Mouse (Mus musculus) brain, embryonic 18.5 days (tissue): ENCODE results near the gene Dpep1.
A peak's percentile ranks its signal among the peaks of the same experiment; 100 is the strongest.
"Not testable (repeated sequence)": the region's sequence is repeated elsewhere in the genome, so short reads cannot be mapped to it uniquely, and the experiment has no call there.

Experiments used
- DNase-seq: peaks from one replicate; pipeline ENCODE4 v3.0.0-alpha.2; 2012; ENCODE audit warnings: low read depth, low spot score

Gene Dpep1

GRCm38 (mm10) chr8:123212321-123213117, 26.5 kb downstream of the Dpep1 start, which contains the start of the genes Chmp1a and Spata33:
Gene Chmp1a, minus strand, starts transcription at chr8:123212763.
Gene Spata33, plus strand, starts transcription at chr8:123212832.
- DNase-seq: peak; percentile 78

- DNase-seq: no peak
Measured at GRCm38 (mm10) chr8:123213118-123213772, 27.2 kb downstream of the Dpep1 start.

DNA sequence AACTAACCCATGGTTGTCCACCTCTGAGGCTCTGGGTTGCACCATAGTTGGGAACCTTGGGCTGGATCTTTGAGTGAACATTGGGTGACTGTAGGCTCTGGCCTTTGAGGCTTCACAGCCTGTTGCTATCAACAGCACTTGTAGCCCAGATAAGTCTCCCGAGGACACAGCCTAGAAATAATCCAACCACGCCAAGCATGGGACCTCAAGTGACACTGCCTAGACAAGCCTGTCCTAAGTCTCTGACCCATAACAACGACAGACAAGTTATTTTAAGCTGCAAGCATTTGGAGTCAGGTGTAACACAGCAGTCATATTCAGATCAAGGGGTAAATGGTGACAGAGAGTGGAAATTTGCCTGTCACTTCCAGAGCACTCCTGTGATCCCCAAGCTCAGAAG, 29.4 kb downstream of the Dpep1 start:
- DNase-seq: no peak

GRCm38 (mm10) chr8:123220917-123221316, 34.9 kb downstream of the Dpep1 start:
- DNase-seq: no peak

DNA sequence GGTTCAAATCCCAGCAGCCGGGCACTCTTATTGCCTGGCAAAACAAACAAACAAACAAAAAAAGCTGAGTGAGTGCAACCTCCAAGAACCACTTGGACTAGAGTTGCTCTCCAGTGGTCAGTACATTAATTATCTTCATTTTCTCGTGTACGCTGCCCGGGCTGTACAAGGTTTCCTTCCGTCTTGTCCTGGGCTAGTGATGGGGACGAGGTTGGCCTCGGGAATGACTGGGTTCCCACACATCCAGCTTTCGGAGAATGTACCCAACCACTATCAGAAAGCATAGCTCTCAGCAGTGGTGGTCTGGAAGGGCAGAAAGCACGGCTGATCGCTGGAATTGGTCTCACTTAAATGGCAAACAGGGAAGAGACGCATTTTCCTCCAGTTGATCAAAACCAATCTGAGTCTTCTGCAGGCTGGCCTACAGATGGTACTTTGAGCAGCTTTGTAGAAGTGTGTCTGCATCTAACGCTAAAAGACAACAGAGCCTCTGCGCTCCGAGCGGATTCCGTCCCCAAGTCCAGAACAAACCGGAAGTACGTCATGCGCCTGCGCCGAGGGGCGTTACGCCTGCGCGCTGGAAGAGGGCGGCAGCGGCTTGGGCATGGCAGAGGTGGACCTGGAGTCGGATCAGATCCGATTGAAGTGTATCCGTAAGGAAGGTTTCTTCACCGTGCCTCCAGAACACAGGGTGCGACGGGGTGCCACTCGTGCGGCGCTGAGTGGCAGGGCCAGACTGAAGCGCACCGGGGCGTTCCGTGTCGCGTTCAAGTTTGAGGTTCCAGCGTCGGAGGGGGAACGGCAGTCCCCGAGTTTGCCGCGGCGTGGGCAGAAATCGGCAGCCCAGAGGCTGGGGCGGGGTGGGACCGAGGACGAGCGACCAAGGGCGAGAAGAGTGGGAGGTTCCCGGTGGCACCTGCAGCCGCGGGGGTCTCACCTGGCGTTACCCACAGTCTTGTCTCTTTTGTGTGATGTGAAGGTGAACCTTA, 38.5 kb downstream of the Dpep1 start, which contains the start of gene Cdk10:
Gene Cdk10 (plus strand): TSS at position 565 of the 989 bp plus-strand sequence.
- DNase-seq: peak; percentile 75

DNA sequence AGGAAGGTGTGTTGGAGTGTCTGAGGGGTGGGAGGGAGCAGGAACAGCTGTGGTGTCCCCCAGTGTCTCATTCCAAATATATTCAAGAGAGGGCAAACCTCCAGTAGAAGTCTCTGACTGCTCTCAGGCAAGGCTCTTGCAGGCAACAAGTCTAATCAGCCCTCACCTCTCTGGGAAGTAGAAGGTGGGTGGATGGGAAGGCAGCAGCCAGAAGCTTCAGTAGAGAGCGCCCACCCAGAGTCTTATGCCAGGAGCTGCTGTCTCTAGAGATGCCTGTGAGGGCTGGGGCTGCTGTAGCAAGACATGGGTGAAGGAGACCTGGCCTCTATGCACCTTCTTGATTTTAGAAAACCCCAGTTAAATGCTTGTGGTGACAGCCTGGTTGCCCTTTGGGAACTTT, 42.4 kb downstream of the Dpep1 start:
- DNase-seq: no peak

GRCm38 (mm10) chr8:123230326-123230725, 44.3 kb downstream of the Dpep1 start:
- not testable (repeated sequence) for DNase-seq

DNA sequence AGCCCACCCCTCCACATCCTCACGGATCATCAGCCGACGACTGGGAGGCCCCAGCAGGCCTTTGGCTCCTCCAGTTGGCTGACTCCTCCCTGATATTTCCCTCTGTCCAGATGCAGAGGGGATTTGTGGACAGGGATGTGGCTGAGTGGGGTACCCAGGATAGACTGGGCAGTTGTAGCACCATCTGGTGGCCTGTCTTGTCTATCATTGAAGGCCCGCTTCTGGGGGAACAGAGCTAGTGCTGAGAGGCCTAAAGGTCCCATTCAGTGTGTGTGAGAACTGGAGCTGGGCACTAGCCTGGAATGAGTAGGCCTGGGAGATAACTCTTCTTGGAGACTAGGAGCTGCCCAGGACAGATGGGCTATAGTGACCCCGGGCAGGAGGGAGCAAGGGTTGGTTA, 45.7 kb downstream of the Dpep1 start:
- DNase-seq: no peak

DNA sequence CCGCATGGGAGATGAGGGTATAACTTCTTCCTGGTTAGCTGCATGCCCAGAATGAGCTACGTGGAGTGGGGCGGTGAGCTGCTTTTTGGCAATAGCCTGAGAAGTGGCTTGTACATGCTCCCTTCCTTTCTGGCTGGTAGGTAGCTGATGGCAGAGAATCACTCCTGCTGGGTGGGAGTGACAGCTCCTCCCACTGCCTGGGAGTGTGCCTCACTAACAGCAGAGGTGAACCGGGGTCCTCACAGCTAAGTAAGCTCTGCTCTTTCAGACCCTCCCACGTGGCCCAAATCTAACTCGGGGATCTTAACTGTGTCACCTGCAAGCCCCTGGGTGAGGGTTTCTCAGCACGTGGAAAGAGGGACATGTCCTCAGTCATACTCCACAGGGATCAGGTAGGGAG, 46.5 kb downstream of the Dpep1 start:
- no peak for DNase-seq

- DNase-seq: no peak
Measured at GRCm38 (mm10) chr8:123233300-123233699, 47.3 kb downstream of the Dpep1 start.

- DNase-seq: no peak
Measured at GRCm38 (mm10) chr8:123233760-123234159, 47.7 kb downstream of the Dpep1 start.

DNA sequence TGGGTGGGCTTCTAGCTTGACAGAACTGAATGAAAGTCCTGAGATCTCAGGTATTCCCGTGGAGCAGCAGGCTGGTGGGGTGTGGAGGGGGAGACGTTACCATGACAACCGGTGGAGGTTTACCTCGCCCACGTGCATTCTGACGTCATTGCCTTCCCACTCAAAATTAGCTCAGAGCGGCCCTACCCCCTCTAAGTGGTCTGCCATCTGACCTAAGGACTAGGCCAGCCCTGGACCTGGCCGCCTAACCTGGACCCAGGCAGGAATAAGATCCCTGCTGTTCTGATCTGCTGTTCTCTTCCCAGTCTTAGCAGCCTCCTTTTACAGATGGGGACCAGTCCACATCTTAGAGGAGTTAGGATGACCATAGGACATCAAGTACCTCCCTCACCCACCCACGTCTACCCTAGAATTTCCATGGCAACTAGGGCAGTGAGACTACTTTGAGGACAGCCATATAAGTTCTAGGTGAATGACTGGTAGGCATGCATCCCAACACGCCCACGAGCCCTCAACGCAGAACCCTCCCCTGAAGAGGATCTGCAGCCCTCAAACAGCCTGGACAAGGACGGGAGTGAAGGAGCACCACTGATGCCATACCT, 49.0 kb downstream of the Dpep1 start:
- DNase-seq: no peak

DNA sequence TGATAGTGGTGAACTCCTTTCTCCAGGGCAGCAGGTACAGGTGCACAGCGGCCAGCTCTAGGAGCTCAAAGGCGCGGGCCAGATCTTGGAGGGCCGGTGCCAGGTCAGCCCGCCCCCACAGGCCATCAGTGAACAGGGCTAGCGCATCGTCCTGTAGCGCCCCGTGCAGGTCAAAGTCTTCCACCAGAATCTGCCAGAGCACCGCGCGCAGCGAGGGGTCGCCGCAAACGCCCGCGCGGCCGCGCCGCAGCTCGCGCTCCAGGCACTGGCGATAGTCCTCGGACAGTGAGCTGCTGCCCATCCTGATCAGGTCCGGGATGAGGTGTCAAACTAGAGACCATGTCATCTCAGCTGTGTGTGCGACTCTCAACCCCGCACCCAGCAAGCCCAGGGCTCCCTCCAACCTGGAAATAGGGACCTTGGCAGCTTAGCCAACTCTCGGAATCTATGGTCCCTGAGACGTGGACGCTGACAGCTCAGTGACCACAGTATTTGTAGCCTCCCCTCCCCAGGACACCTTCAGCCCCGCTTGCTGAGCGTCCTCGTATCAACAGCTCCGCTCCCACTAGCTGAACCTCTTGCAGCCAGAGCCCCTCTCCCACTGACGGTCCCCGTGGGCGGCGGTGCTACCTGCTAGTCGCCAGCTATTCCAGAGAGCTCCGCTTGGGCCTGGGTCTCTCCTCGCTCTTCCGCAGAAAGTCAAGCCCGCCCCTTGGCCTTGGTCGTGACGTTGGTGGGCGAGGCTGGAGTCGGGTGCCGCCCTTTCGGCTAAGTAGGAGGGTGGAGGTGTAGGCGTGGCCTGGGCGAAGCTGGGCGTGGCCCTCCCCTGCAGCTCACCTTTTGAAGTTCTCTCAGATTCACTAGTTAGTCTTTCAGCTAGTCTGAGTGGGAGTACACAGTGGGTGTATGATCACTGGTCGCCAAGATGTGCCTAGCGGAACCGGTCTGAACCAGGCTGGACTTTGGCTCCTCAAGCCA, 49.8 kb downstream of the Dpep1 start, which contains the start of gene Spata2l:
Gene Spata2l (minus strand): TSS at position 714 of the 978 bp plus-strand sequence.
- DNase-seq: no peak

DNA sequence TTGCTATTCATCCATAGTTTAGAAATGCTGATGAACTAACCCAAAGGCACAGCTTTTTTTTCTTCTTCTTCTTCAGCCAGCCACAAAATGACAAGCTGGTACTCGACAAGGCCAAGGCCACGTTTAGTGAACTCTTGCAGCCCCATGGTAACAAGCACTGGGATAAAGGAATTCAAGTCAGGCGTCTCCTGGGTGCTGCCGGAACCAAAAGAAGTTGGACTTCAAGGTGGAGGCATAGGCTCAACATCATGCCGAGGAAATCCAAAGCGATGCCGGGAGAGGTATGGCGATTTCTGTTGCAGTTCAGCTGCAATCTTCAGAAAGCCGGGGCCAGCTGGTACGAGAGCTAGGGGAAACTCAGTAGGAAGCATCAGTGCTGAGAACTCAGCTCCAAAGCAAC, 53.4 kb downstream of the Dpep1 start:
- no peak for DNase-seq

DNA sequence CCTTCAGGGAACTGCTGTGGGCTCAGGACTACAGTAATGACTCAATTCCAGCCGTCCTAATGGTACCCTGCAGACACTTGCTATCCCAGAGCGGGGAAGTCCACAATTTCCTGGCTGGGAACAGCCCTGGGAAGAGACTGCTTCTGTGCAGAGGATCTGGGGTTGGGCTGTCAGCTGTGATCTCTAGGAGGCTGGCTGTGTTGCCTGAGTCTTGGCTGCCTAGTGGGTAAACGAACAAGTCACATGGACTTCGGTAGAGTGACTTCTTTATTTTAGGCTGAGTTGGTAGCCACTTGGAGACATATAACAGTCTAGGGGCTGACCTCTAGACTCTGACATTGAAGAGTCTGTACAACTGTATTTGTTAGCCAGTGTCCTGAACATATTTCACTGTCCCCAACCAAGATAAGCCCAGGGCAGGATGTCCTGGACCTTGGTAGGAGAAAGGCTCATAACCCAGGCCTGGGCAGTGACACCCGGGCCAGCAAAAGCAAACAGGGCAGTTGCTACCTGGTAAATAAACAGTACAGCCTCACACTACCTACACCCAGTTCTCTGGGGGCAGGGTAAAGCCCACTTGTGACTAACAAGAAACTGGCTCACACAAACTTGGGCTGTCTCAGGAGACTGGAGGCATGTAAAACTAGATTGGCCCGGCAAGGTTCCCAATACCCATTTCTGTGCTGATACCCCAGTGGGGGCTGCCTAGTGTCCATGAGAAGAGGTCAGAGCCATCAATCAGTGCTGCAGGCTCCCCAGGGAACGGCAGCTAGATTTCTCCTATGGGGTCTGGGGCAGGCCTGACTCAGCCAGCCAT, 56.3 kb downstream of the Dpep1 start:
- no peak for DNase-seq

DNA sequence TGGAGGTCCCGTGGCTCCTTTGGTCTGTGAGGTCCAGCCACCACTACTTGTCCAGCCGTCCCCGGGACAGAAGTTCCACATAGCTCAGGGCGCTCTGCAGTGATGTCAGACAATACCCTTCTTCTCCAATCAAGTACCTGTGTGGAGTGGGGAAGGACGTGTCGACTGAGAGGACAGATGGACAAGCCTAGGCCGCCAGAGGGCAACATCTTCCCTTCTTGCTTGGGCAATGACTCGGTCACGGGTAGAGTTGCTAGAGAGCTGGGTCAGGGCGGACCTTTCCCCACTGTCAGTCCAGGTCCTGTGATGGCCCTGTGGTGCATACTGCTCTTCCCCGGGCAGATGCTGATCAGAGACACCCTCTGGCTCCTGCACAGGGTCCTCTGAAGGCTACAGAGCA, 57.0 kb downstream of the Dpep1 start:
- no peak for DNase-seq

DNA sequence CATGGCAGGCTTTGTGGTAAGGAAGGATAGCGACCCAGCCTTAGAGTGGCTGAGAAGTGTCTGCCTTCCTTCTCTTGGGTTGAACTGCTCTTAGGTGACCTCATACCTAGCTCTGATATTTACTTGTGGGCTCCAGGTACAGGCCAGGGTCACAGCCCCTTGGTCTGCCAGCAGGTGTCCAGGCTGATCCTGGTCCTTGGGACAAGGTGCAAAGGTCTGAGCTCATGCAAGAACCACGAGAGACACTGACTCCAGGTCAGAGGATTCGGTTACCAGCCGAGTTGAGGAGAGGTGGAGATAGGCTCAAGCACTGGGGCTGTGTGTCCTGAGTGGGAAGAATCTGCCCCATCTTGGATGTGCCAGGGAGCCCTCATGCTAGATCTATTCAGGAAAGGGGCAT, 58.3 kb downstream of the Dpep1 start:
- no peak for DNase-seq

DNA sequence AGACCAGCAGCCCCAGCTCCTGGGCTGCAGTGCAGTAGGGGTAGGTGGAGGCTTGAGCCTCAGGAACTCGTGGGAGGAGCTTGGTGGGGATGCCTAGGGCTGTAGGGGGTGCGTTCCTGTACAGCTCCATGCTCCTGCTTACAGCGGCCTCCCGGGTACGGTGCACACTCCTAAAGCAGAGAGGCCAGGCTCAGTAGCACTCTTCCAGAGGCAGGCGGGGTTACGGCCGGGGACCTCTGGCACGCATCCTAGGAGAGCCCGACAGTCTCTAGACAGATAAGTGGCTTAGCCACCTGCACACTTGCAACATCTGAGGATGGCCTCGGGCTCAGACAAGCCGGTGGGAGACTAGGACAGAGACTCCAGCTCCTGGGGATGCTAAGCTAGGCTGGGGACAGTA, 59.5 kb downstream of the Dpep1 start:
- no peak for DNase-seq

DNA sequence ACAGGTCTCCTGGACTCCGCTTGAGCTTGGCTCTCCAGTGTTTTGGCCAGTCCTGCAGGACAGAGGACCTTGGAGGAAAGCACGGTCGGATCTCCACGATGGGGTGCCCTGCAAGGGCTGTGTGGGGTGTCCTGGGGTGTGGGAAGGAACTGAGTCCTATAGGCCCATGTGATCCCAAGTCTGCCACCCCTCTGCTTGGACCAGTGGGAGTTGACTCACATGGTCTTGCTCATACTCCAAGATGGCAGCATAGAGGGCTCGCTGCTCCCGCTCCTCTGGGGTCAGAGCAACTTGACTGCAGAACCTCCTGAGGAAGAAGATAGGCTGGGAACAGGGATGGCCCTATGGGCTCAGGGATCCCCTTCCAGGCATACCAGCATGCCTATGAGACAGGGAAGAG, 61.7 kb downstream of the Dpep1 start:
- DNase-seq: no peak
